Mouse (Mus musculus): ENCODE data around the gene Pard3b. TPM values are rescaled to one million over a fixed set of nuclear protein-coding genes. Genes with fewer than 3 reads are reported as not detected.

Gene Pard3b
- total RNA-seq, 2 experiments from 2014 or later, result 3.3 to 6.1 TPM

DNA sequence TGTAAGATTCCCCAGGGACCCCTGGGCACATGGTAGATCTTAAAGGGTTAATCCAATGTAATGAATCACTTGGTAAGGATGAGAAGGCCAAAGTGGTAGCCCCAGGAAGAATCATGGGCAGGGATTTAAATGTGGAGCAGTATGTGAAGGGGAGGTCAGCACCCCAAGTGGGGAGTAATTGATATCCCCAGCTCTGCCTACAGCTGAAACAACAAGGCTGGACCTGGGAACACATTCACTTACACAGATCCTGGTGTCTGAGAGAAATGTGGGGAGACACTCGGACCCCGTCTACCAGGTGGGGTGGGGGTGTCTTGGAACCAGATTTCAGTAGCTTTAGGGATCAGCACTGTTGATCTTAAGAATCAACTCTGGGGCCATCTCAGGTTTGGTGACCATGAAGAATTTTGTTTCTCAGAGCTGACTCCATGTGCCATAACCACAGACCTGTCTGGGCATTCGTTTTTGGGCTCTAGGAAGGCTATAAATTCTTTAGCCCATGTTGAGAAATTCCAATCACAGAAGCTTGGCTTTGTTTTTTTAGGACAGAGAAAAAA lies 979.6 kb downstream of the Pard3b start:
- DNase-seq (ENCODE audit: extremely low spot score in 1 of 2, low spot score in 1 of 2), result no peak

DNA sequence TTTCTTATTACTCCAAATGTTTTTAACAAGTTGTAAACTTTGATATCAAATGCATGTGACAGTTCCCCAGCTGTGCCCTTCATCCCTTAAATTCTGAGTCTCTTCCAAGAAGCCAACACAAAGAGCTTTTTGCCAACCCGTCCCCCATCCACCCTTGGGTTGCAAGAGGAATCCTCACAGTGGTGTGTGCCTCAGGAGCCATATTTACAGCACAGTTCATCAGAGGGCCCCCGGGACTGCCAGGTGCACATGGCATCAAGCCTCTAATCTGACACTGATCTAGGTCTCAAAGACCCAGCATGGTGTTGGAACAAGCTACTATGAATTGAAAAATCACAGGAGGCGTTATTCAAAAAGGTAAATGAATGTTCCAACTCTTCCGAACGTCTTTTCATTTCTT lies 980.8 kb downstream of the Pard3b start:
- no peak for DNase-seq (ENCODE audit: extremely low spot score in 1 of 2, low spot score in 1 of 2)

DNA sequence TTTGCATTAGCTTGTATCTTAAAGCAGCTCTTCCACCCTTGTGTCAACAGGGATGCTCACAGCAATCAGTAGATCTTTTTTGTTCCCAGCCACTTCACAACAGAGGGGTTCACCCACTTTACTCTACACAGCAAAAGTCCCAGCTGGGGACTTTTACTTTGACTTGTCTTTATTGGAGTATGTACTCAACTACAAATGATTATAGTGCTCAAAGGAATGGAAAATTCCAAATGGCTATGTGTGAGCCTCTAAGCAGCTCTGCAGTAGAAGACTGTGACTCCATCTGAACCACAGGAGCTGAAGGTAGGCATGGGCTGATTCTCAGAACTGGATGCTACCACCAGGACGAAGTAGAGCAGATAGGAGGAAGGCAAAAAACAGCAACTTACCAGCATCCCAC lies 983.8 kb downstream of the Pard3b start:
- no peak for DNase-seq (ENCODE audit: extremely low spot score in 1 of 2, low spot score in 1 of 2)

DNA sequence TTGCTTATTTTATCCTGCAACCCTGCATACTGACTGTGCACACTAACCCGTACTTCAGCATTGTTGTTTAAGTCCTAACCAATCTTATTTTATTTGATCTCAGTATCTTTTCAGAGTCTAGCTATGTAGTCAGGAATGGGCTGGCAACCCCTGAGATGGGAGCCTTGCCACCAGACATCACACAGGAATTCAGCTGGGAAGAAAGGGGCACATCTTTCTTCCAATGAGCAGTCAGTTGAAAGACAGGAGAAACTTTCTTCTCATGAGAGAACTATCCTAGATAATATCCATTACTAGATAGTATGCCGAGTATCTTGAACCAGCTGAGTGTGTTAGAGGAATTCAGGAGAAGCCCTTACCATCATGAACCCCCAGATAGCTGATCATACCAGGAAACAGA lies 985.5 kb downstream of the Pard3b start:
- DNase-seq (ENCODE audit: extremely low spot score in 1 of 2, low spot score in 1 of 2), result no peak

DNA sequence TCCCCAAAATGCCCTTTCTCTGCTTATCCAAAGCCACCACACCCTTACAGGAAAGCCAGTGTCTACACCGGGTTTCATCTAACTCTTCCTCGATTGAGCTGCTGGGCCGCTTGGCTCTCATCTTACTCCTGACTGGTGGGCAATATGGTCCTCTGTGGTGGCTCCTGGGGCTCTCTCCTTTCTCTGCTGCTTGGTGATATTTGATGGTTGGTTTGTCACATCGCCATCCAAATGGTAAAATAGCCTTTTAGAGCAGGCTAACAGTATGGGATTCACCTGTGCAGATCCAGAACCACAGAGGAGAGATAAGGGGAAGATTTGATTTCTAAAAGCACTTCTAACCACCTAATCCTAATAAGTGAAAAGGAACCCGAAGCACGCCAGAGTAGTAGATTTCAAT lies 986.2 kb downstream of the Pard3b start:
- no peak for DNase-seq (ENCODE audit: extremely low spot score in 1 of 2, low spot score in 1 of 2)

DNA sequence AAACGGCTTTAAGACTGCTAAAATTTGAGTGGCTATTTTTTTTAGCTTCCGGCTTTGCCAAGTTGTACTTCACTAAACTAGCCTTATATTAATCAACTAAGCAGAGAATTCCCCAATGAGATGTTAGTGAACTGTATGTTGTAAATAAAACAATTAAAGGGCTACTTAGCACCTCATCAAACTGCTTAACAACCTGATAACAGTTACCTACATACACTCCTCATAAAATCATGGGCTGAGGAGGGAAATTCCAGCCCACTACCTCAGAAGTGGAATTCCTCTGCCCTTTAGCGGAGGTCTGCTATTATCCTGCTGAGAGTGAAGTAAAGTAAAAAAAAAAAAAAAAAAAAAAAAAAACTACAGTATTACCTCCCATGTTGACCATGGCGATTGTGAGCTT lies 986.7 kb downstream of the Pard3b start:
- DNase-seq (ENCODE audit: extremely low spot score in 1 of 2, low spot score in 1 of 2), result no peak

DNA sequence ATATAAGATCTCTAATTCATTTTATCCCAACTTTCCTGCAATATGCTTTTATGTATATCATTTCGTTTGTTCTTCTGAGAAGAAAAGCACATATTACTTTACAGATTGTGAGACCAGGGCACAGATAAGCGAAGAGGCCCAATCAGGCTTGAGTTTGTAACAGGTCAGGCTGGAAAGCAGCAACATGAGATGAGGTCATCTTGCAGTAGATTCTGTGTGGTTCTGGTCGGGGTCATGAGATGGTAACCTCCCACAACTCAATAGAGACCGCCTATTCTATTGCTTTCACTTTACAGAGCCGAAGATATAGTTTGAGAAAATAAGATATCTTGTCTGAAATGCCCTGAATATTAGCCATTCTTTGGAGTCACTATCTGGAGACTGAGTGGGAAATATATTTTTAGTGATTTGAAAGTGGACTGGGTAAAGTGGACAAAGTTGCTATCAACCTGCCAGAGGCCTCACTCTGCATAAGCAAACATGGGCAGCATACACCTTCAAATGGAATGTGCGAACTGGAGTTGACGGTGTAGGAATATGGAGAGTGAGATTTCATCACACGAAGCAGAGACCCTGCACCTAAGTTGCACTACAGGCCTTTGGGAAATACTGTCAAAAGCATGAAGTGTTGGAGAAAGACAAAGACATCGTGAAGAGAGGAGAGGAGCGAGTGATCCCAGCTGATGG lies 987.3 kb downstream of the Pard3b start:
- no peak for DNase-seq (ENCODE audit: extremely low spot score in 1 of 2, low spot score in 1 of 2)

DNA sequence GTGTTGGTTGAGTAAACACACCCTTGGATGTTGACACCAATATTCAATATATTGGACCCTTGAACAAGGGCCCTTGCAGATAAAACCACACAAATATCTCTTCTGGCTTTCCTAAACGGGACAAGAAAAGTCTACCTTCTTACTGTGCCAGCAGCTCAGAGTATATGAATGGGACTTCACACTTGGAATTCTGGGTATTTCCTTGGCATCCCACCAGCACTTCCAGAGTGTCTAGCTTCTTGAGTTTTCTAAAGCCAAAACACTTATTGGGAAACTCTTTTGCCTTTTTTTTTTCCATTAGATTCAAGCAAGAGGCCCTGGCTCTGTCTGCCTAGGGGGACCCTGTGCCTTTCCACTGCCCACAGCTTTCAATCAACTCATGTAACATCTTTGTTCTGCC lies 991.3 kb downstream of the Pard3b start:
- no peak for DNase-seq (ENCODE audit: extremely low spot score in 1 of 2, low spot score in 1 of 2)

DNA sequence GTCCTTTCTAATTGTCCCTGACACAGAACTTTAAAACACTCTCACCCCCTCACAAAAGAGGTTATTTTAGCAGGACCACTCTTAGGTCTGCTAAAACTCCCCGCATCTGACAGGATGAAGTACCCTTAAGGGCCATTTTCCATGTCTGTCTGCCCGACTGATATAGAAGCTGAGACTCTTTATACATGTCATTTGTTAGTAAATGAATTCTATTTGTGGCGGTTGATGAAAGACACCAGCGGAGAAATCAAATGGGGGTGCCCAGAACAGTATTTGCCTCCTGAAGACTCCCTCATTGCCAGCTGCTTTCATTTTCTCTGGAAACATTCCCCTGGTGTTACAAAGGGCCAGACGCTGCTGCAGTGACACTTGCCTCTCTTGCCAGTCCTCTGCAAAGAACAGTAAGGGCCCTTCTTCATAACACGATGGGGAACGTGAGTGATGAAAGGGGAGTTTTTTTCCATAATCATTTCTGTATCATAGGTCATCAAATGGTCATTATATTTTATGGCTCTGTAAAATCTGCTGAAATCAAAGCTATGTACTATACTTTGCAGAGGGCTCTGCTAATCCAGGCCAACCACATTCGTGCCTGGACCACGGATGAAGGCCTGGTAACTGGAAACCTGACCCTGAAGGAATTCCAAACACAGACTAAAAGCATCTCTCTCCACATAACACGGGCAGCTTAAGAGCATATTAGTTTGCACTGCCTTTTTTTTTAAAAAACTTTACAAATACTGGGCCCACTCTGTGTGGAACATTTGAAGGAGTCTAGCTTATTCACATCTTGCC lies 993.1 kb downstream of the Pard3b start:
- no peak for DNase-seq (ENCODE audit: extremely low spot score in 1 of 2, low spot score in 1 of 2)

DNA sequence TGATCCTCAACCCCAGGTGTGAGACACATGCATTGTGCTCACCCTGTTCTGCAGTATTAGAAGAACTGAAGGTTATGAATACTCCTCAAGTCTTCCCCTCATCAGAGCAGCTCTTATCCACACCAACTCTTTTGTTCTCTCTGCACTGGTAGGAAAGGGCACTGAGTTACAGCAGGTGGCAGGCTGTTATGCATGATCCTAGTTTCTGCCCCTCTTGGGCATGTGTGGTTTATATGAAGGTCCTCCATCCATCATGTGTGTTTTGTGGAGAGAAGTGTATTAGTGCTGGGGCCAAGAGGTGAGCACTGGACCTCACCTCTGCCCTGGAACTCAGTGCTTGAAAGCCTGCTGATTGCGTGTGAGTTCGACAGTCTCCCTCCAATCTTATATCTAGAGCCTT lies 994.3 kb downstream of the Pard3b start:
- DNase-seq (ENCODE audit: extremely low spot score in 1 of 2, low spot score in 1 of 2), result no peak

DNA sequence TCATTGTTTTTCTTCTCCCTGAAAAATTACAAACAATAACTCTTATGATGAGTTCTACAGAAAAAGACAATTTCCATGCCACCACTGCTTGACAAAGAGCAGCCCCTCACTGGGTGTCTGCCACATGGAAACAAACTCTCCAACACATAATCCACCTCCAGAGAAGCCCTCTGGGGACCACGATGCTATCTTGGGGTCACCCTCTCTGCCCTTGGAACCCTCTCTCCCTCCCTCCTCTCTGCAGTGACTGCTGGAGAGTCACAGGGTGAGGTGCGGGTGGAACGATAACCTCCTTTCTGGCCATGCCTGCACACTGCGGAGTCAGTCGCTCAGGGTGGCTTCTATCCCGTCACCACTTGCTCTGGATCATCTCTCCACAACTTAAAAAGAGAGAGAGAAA lies 996.6 kb downstream of the Pard3b start:
- no peak for DNase-seq (ENCODE audit: extremely low spot score in 1 of 2, low spot score in 1 of 2)

DNA sequence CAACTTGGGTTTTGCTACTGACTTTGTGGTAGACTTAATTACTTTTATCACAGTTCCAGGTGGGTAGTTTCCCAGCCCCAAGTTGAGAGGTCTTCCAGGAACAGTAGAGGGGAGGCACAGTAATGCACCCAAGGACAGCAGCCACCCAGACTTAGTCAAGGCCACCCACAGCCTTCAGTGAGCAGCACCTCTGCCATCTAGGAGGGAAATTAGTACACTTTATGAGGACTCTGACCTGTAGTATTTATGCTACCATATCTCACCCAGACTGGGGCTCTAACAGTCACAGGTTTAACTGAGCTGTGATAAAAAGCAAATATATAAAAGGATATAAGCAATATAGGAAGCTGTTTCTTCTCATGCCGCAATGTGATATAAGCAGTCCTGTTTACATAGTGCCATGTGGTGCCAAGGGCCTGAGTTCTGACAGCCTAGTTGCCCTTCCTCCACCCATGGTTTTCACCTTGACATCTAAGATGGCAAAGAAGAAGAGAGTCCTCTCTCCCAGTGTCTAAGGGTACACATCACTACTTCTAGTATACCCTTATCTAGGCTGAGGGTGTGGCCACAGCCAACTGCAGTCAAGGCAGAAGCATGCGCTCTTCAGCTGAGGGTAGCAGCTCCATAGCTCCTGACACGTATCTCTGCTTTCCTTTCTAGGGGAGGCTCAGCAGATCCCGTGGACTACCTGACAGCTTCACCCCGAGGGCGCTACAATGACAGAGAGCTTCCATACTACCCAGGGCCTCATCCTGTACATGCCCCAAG lies 998.5 kb downstream of the Pard3b start:
- no peak for DNase-seq (ENCODE audit: extremely low spot score in 1 of 2, low spot score in 1 of 2)

DNA sequence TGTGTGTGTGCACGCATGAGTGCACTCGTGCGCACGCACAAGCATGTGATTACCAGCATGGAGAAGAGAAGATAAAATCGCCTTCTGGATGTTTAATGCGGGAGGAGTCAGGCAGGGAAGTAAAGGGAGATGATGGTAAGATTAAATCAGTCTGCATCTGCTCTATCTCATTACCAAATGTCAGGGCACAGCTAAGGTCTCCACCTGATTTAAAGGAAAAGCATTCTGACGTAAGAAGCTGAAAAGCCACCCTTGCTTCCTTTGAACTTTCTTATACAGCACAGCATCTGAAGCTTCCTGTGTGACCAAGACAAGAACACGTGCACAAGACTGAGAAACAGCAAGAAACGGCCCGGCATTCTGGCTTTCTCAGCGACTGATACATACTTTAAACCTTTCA lies 1000.4 kb downstream of the Pard3b start:
- no peak for DNase-seq (ENCODE audit: extremely low spot score in 1 of 2, low spot score in 1 of 2)

DNA sequence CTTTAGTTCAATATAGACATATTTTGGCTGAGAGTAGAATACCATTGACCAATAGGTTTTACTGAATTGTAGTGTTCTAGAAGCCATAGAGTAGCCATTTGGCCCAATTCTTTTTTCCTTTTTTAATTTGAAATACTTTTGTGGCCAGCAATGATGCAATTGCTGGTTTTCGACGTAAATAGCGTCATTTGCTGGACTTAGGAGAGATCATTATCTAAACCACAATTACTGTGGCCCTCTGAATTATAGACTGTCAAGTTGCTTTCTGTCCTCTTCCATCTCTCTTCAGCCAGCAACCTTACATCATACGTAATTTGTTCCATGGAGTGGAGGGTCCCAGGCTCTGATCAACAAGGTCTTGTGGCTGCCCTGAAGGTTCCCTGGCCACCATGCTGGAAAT lies 1000.8 kb downstream of the Pard3b start:
- no peak for DNase-seq (ENCODE audit: extremely low spot score in 1 of 2, low spot score in 1 of 2)

DNA sequence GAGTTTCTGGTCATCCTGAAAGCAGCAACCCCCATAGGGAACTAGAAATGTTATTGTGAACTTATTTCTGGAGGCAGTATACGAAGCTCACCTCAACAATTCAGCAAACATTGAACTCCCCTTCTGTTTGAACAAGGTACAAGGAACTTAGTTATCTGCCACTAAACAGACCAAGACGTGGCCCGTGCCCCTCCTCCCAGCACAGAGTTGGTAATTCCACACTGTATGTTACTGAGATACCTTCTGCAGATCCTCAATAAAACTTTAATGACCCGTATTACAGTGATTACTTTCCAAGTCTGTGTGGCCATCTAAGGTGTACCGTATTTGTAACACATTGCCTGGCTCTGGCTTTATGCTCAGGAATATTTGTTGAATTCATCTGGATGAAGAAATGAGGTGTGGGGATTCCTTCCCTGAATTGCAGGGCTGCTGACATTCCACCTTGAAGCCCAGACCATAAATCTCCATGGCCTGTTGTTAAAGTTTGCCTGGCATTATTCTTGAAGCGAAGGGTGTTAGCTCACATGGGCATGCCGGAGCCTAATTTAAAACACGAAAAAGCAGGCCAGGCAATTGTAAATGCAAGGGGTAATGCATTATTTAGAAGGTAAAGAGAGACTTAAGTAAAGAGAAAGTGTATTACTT lies 1006.1 kb downstream of the Pard3b start:
- no peak for DNase-seq (ENCODE audit: extremely low spot score in 1 of 2, low spot score in 1 of 2)

DNA sequence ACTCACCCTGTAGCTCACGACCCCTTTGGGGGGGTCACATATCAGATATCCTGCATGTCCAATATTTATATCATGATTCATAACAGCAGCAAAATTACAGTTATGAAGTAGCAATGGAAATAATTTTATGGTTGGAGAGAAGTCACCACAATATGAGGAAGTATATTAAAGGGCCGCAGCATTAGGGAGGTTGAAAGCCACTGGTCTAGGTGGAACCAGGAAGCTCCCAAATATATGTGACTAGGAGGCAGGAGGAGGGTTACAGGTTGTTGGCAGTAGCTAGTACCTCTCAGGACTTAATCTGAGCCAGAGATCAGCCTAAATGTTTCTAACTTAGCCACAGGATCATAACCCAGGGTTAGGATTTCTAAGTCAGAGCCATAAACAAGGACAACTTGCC lies 1008.2 kb downstream of the Pard3b start:
- DNase-seq (ENCODE audit: extremely low spot score in 1 of 2, low spot score in 1 of 2), result no peak

DNA sequence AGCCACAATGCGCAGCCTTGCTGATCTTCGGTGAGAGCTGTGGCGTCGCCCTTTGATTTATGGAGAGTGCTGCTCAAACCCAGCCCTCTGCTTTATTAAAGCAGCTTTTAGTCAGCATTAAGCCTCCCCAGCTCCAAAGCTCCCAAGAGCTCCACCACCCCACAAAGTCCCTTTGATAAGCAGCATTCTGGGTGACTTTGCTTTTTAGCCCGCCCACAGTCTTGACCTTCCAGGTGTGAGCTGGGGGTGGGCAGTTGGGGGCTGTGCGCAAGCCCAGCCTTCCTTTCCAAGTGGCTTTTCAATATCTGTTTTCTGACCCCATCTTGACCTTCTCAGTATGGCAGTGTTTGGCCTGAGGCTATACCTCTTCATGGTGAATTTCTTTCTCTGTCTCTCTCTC lies 1009.5 kb downstream of the Pard3b start:
- no peak for DNase-seq (ENCODE audit: extremely low spot score in 1 of 2, low spot score in 1 of 2)

DNA sequence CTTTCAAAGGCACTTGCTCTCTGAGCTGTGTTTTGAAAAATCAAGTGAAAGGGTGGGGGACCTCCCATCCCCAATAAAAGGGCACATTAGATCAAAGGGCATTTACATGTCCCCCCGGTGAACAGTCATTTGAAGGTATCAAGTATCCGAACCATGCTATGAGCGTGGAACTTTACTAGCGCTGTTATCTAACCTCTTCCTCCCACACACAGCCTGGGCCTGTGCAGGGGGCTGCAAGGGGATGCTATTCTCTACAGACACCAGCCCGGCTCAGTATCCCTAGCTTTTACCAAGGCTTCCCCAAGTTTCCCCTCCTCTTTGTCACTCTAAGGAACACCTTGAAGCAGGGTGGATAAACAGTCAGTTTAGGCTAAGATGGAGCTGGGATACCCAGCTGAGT lies 1010.0 kb downstream of the Pard3b start:
- no peak for DNase-seq (ENCODE audit: extremely low spot score in 1 of 2, low spot score in 1 of 2)

DNA sequence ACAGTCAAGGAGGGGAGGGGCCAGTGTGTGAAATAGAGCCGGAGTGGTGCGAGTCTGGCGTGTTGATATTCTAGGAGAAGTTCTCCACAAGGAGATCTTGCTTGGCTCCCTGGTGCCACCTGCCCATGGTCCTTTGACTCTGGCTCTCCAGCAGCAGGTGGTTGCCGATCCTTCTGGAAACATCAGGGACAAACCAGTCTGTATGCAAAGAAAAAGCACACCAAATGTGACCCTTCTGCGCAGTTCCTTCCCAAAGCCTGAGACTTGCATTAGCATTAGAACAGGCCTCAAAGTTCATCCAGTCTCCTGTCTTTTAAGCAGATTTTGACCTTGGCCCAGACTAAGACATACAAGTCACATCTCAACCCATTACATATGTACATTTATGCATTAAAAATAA lies 1011.9 kb downstream of the Pard3b start:
- no peak for DNase-seq (ENCODE audit: extremely low spot score in 1 of 2, low spot score in 1 of 2)

DNA sequence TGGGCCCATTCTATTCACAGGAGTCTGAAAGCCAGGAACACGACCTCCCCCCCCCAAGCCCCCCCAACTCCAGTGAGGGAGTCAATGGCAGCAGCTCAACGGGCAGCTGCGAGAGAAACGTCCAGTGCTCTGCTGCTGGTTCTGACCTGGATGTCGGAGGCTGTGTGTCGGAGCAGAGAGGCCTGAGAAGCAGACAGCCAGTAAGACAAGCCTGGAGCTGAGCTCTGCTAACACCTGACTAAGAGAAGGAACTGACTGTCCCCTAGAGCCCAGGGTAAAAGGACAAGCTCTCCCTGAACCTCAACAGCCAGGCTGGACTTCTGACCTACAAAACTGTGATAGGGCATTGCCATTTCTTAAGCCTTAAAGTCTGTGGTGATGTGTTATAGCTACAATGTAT lies 1015.8 kb downstream of the Pard3b start:
- no peak for DNase-seq (ENCODE audit: extremely low spot score in 1 of 2, low spot score in 1 of 2)
